ENCODE assay signal across 6 mouse cellular contexts in the genomic region with DNA sequence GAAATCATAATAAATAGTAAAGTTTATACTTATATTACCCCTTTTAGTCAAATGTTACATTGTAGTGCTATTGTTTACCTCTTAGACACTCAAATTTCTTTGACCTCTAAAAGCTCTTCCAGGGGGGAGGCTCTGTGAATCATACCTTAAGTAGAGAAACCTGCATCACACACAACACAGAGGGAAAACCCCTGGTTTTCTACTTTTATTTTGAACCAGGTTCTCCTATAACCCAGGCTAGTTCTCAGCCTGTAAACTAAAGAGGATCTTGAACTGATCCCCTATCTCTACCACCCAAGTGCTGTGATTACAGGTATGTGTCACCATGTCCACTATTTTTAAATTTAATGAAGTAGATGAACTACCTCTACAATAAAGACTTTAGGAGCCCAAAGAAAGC.
"Had no signal": no experiment of that assay in that cellular context is flagged by ENCODE, and none has a peak within 500 bp of the region (broad histone marks: within the 10 kb centered on the region; RNA-seq: fewer than 3 reads in every experiment).

No protein-coding gene starts in this region.

- H3K36me3 ChIP-seq: limb, embryonic 12.5 days; liver, embryonic 15.5 days; midbrain, embryonic 10.5 days; neural tube, embryonic 13.5 days had no signal

- ATAC-seq: lung, postnatal 0 days had no signal

- H3K27me3 ChIP-seq: limb, embryonic 12.5 days; liver, embryonic 15.5 days; neural tube, embryonic 13.5 days had no signal

- H3K27ac ChIP-seq: limb, embryonic 12.5 days; liver, embryonic 15.5 days; midbrain, embryonic 10.5 days; neural tube, embryonic 13.5 days had no signal

- H3K4me2 ChIP-seq: limb, embryonic 12.5 days had no signal

- H3K9me3 ChIP-seq: limb, embryonic 12.5 days; liver, embryonic 15.5 days; midbrain, embryonic 10.5 days; neural tube, embryonic 13.5 days had no signal

- H3K9ac ChIP-seq: limb, embryonic 12.5 days; liver, embryonic 15.5 days; neural tube, embryonic 13.5 days had no signal

- H3K4me3 ChIP-seq: limb, embryonic 12.5 days; liver, embryonic 15.5 days had no signal

- DNase-seq: kidney, adult 11 months had no signal
